Comparison of ENCODE assay signal across 11 mouse cellular contexts in genomic region chr12:110976589-110977344, GRCm38 (mm10). TPM values are rescaled to one million over a fixed set of nuclear protein-coding genes. Genes with fewer than 3 reads are reported as not detected.
DNase-seq lines count a peak whose midpoint lies in the region; ATAC-seq and TF ChIP-seq lines count a peak whose summit lies in the region.
"Had no signal": no experiment of that assay in that cellular context is flagged by ENCODE, and none has a peak within 500 bp of the region (broad histone marks: within the 10 kb centered on the region; RNA-seq: fewer than 3 reads in every experiment).

No protein-coding gene starts in this region.

- H3K4me1 ChIP-seq in intestine, postnatal 0 days (replicated peaks; ENCODE audit: control insufficient read depth, insufficient read depth, low read length) = no peaks in the 10 kb centered on the region
- H3K4me1 ChIP-seq in intestine, embryonic 15.5 days (replicated peaks) = peaks cover 17% of the 10 kb centered on the region
- H3K4me1 ChIP-seq in liver, embryonic 15.5 days (replicated peaks) = peaks cover 81% of the 10 kb centered on the region

- TF ChIP-seq CTCF in intestine, postnatal 0 days (IDR thresholded peaks at IDR 0.05; ENCODE audit: low read depth) = no peak
- no peak for TF ChIP-seq CTCF in brain, embryonic 14.5 days (IDR thresholded peaks at IDR 0.05; ENCODE audit: borderline replicate concordance, extremely low read depth, insufficient read depth, insufficient read length)

- no peak for ATAC-seq in intestine, postnatal 0 days
- no peak for ATAC-seq in intestine, embryonic 15.5 days
- no peak for ATAC-seq in liver, embryonic 15.5 days (ENCODE audit: insufficient read depth)
- ATAC-seq: forebrain, postnatal 0 days; hindbrain, postnatal 0 days had no signal

- DNase-seq in cerebellum, adult 9-11 months = peak; percentile 66
- no peak for DNase-seq in cerebellum, postnatal 4 days (ENCODE audit: low spot score in 2 of 2)
- DNase-seq in brain, embryonic 14.5 days (ENCODE audit: low read depth) = peak; percentile 26
- no peak for DNase-seq in layer of hippocampus, postnatal 10 days (ENCODE audit: low spot score in 2 of 2)
- DNase-seq in ovary, adult 18-20 months (ENCODE audit: low spot score) = no peak
- DNase-seq: forebrain, postnatal 0 days; lung, postnatal 4 days had no signal

- H3K27me3 ChIP-seq in intestine, postnatal 0 days (replicated peaks; ENCODE audit: control insufficient read depth, insufficient read depth, low read length) = no peaks in the 10 kb centered on the region
- no peaks in the 10 kb centered on the region for H3K27me3 ChIP-seq in intestine, embryonic 15.5 days (replicated peaks)
- 0 out of 2 replicates have a peak, but pooled peaks cover 3% of the 10 kb centered on the region for H3K27me3 ChIP-seq in liver, embryonic 15.5 days

- H3K27ac ChIP-seq in intestine, postnatal 0 days (ENCODE audit: low read depth, low read length) = peak overlapping the region; percentile 17; the same call in 1 of the 2 replicates
- no peak overlapping the region for H3K27ac ChIP-seq in intestine, embryonic 15.5 days
- H3K27ac ChIP-seq in liver, embryonic 15.5 days (replicated peaks) = peak overlapping the region; percentile 98
- H3K27ac ChIP-seq: hindbrain, postnatal 0 days had no signal

- H3K9ac ChIP-seq in intestine, postnatal 0 days (ENCODE audit: low read depth, low read length) = no peak overlapping the region
- no peak overlapping the region for H3K9ac ChIP-seq in intestine, embryonic 15.5 days
- peak overlapping the region; percentile 98 for H3K9ac ChIP-seq in liver, embryonic 15.5 days
- H3K9ac ChIP-seq: forebrain, postnatal 0 days had no signal

- no peak for TF ChIP-seq POLR2A in brain, embryonic 14.5 days (IDR thresholded peaks at IDR 0.05; ENCODE audit: borderline replicate concordance, extremely low read depth, insufficient read depth, insufficient read length, poor library complexity, severe bottlenecking)

- 90% methylated on average over 60 of the region's 60 CpGs for WGBS in intestine, postnatal 0 days
- WGBS in intestine, embryonic 15.5 days = 91% methylated on average over 60 of the region's 60 CpGs
- WGBS in liver, embryonic 15.5 days (ENCODE audit: insufficient replicate concordance) = 92% methylated on average over 60 of the region's 60 CpGs

- peaks cover 42% of the 10 kb centered on the region for H3K36me3 ChIP-seq in intestine, postnatal 0 days (ENCODE audit: control insufficient read depth, insufficient read depth)
- H3K36me3 ChIP-seq in intestine, embryonic 15.5 days = peaks cover 14% of the 10 kb centered on the region
- H3K36me3 ChIP-seq in liver, embryonic 15.5 days (replicated peaks) = peaks cover 51% of the 10 kb centered on the region

- H3K4me3 ChIP-seq in intestine, postnatal 0 days (ENCODE audit: low read depth, low read length) = no peak overlapping the region
- no peak overlapping the region for H3K4me3 ChIP-seq in intestine, embryonic 15.5 days (replicated peaks)
- peak overlapping the region; percentile 95 for H3K4me3 ChIP-seq in liver, embryonic 15.5 days (replicated peaks)

- no peaks in the 10 kb centered on the region for H3K9me3 ChIP-seq in intestine, postnatal 0 days (ENCODE audit: control insufficient read depth)
- no peaks in the 10 kb centered on the region for H3K9me3 ChIP-seq in intestine, embryonic 15.5 days
- no peaks in the 10 kb centered on the region for H3K9me3 ChIP-seq in liver, embryonic 15.5 days (replicated peaks)

- peak overlapping the region; percentile 72 for H3K4me2 ChIP-seq in intestine, postnatal 0 days (replicated peaks; ENCODE audit: low read depth)
- no peak overlapping the region for H3K4me2 ChIP-seq in intestine, embryonic 15.5 days (replicated peaks)
- H3K4me2 ChIP-seq in liver, embryonic 15.5 days = peak overlapping the region; percentile 89

RNA-seq across cellular contexts. Expression of gene Ankrd9, which starts 2.1 kb away (rescaled TPM):
- polyA plus RNA-seq in intestine, postnatal 0 days (2015; fragmentation: Nextera tagmentation; extraction: Ambion mirVana) = 76.3 and 80.0 TPM in 2 replicates
- polyA plus RNA-seq in intestine, embryonic 15.5 days (2015; fragmentation: Nextera tagmentation; extraction: Ambion mirVana) = 22.7 and 25.8 TPM in 2 replicates
- 8.5 and 12.1 TPM in 2 replicates for polyA plus RNA-seq in brain, embryonic 14.5 days (2012; rRNA removed)
- 63.5 and 68.6 TPM in 2 replicates for polyA plus RNA-seq in liver, embryonic 15.5 days (2015; fragmentation: Nextera tagmentation; extraction: Ambion mirVana)
- total RNA-seq in layer of hippocampus, postnatal 10 days (2021) = 1 to 10 TPM; 8.2 to 9.6 TPM

Comparison
In these comparisons a context has a peak if more than half of its experiments do, and no peak if none do; other contexts are left out.
1. DNase-seq: peak in cerebellum, adult 9-11 months (single experiment) and brain, embryonic 14.5 days (single experiment); none in cerebellum, postnatal 4 days (0 of 2), layer of hippocampus, postnatal 10 days (0 of 2) and ovary, adult 18-20 months (single experiment).